Mouse (Mus musculus): Measurements from ENCODE around the gene Olfr239. TPM values are rescaled to one million over a fixed set of nuclear protein-coding genes. Genes with fewer than 3 reads are reported as not detected.
"Not testable (repeated sequence)": the region's sequence is repeated elsewhere in the genome, so short reads cannot be mapped to it uniquely, and the experiment has no call there.

The Olfr239 gene
- polyA plus RNA-seq (2015; fragmentation: Nextera tagmentation; extraction: Ambion mirVana) = not detected in 2 replicates

DNA sequence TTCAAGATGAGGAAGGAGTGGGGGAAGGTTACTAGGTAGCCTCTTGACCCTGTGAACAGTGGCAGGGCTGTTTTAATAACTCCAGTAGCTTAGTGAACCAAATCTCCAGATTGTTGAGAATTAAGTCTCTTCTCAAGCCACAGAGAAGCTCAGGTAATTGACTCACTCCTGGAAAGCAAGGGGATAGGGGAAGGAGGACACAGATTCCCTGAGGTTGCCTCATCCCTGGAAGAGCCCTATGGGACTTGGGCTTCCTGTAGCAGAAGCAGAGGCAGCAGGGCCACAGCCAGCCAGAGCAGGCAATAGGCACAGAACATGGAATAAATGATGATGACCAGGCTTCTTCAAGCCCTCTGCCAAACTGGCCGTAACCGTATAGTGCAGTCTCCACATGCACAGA, at the start of gene Olfr239:
Gene Olfr239 (plus strand): TSS at position 301 of the 400 bp plus-strand sequence.
- not testable (repeated sequence) for H3K36me3 ChIP-seq (ENCODE audit: control insufficient read depth, insufficient read depth); ATAC-seq; H3K9me3 ChIP-seq (ENCODE audit: control insufficient read depth); H3K4me3 ChIP-seq (ENCODE audit: low read depth, low read length); H3K27ac ChIP-seq (ENCODE audit: low read depth, low read length); H3K4me2 ChIP-seq (replicated peaks; ENCODE audit: low read depth); H3K4me1 ChIP-seq (replicated peaks; ENCODE audit: control insufficient read depth, insufficient read depth, low read length); H3K9ac ChIP-seq (ENCODE audit: low read depth, low read length); H3K27me3 ChIP-seq (replicated peaks; ENCODE audit: control insufficient read depth, insufficient read depth, low read length)
- WGBS = no CpG with 5 or more reads among the region's 2 CpGs

DNA sequence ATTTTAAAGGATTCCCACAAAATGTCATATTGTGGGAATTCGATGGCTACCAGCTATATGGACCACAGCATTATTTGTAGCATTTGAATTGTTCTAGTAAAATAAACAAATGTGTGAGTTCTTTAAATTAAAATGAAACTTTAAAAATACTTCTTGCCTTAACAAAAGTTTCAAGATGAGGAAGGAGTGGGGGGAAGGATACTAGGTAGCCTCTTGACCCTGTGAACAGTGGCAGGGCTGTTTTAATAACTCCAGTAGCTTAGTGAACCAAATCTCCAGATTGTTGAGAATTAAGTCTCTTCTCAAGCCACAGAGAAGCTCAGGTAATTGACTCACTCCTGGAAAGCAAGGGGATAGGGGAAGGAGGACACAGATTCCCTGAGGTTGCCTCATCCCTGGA, 23.0 kb upstream of the Olfr239 start, which contains the start of gene Olfr55:
Gene Olfr55 (plus strand): TSS at position 301 of the 400 bp plus-strand sequence.
- H3K36me3 ChIP-seq (ENCODE audit: control insufficient read depth, insufficient read depth); H3K4me1 ChIP-seq (replicated peaks; ENCODE audit: control insufficient read depth, insufficient read depth, low read length); H3K4me2 ChIP-seq (replicated peaks; ENCODE audit: low read depth); H3K27ac ChIP-seq (ENCODE audit: low read depth, low read length); H3K9ac ChIP-seq (ENCODE audit: low read depth, low read length); H3K27me3 ChIP-seq (replicated peaks; ENCODE audit: control insufficient read depth, insufficient read depth, low read length); H3K9me3 ChIP-seq (ENCODE audit: control insufficient read depth); ATAC-seq; H3K4me3 ChIP-seq (ENCODE audit: low read depth, low read length): not testable (repeated sequence)
- WGBS = 83% methylated on average over 1 of the region's 1 CpGs

DNA sequence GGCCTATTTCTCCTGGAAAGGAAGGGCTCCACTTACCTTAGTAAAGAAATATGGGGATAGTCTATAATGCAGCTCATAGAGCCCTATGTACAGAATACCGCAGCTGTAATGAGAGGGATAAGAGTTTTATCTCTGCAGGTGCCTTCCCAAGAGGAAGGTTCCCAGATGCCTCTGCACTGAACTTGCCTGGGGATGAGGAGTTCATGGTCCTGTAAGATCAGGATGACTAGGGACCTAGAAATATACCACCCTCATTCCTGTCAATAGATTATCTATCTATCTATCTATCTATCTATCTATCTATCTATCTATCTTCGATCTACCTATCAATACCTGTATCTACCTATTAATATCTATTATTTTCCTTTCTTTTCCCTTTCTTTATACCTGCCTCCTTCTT, 30.5 kb downstream of the Olfr239 start, which contains the start of gene Olfr1564:
Gene Olfr1564 (minus strand): TSS at position 101 of the 400 bp plus-strand sequence.
- no peaks in the 10 kb centered on the region for H3K27me3 ChIP-seq (replicated peaks; ENCODE audit: control insufficient read depth, insufficient read depth, low read length)
- H3K27ac ChIP-seq (ENCODE audit: low read depth, low read length) = no peak within 1 kb of the TSS
- H3K4me1 ChIP-seq (replicated peaks; ENCODE audit: control insufficient read depth, insufficient read depth, low read length) = no peaks in the 10 kb centered on the region
- no peaks in the 10 kb centered on the region; the same call in 1 of the 2 replicates for H3K9me3 ChIP-seq (ENCODE audit: control insufficient read depth)
- TF ChIP-seq CTCF (IDR thresholded peaks at IDR 0.05; ENCODE audit: low read depth) = no peak
- no peak within 1 kb of the TSS for H3K9ac ChIP-seq (ENCODE audit: low read depth, low read length)
- ATAC-seq = no peak
- no peak within 1 kb of the TSS for H3K4me2 ChIP-seq (replicated peaks; ENCODE audit: low read depth)
- 74% methylated on average over 2 of the region's 2 CpGs for WGBS
- H3K4me3 ChIP-seq (ENCODE audit: low read depth, low read length) = no peak within 1 kb of the TSS
- H3K36me3 ChIP-seq (ENCODE audit: control insufficient read depth, insufficient read depth) = no peaks in the 10 kb centered on the region

DNA sequence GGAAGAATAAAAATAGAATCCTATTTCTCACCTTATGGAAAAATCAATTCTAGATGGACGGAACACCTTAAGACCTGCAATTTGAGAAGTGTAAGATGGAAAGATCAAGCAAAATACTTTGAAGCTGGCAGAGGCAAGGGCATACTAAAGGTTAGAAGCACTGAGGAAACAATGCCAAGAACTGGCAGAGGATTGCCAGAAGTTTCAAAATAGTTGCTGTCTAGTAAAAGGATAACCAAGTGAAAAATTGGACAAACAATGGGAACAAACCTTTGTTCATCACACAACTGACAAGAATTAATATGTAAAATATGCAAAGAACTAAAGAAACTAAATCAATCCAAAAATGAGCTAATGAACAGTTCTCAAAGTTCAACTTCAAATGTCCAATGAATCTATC, 45.5 kb downstream of the Olfr239 start:
- H3K27ac ChIP-seq (ENCODE audit: low read depth, low read length); H3K9ac ChIP-seq (ENCODE audit: low read depth, low read length); H3K4me3 ChIP-seq (ENCODE audit: low read depth, low read length); H3K4me1 ChIP-seq (replicated peaks; ENCODE audit: control insufficient read depth, insufficient read depth, low read length); H3K4me2 ChIP-seq (replicated peaks; ENCODE audit: low read depth); H3K9me3 ChIP-seq (ENCODE audit: control insufficient read depth); H3K27me3 ChIP-seq (replicated peaks; ENCODE audit: control insufficient read depth, insufficient read depth, low read length); ATAC-seq: not testable (repeated sequence)
- 98% methylated on average over 1 of the region's 1 CpGs for WGBS
- H3K36me3 ChIP-seq (ENCODE audit: control insufficient read depth, insufficient read depth) = peaks cover 14% of the 10 kb centered on the region

Other genes starting within 250 kb of the Olfr239 start
- 61.8 and 62.9 TPM in 2 replicates for gene Cyp4f13, start 243.9 kb upstream of the Olfr239 start, polyA plus RNA-seq (2015; fragmentation: Nextera tagmentation; extraction: Ambion mirVana)
- 4.9 and 5.3 TPM in 2 replicates for gene Zfp472, start 225.5 kb upstream of the Olfr239 start, polyA plus RNA-seq (2015; fragmentation: Nextera tagmentation; extraction: Ambion mirVana)
- 4.7 and 4.9 TPM in 2 replicates for gene Zfp952, start 198.2 kb upstream of the Olfr239 start, polyA plus RNA-seq (2015; fragmentation: Nextera tagmentation; extraction: Ambion mirVana)
- 3.7 and 4.1 TPM in 2 replicates for gene Zfp763, start 157.9 kb upstream of the Olfr239 start, polyA plus RNA-seq (2015; fragmentation: Nextera tagmentation; extraction: Ambion mirVana)
- not detected in 2 replicates for gene 4921501E09Rik, start 123.2 kb upstream of the Olfr239 start, polyA plus RNA-seq (2015; fragmentation: Nextera tagmentation; extraction: Ambion mirVana)
- 3.3 TPM in 2 replicates for gene Zfp563, start 102.0 kb upstream of the Olfr239 start, polyA plus RNA-seq (2015; fragmentation: Nextera tagmentation; extraction: Ambion mirVana)
- not detected in 2 replicates for gene Morc2b, start 51.6 kb upstream of the Olfr239 start, polyA plus RNA-seq (2015; fragmentation: Nextera tagmentation; extraction: Ambion mirVana)
- not detected in 2 replicates for gene Olfr55, start 22.9 kb upstream of the Olfr239 start, polyA plus RNA-seq (2015; fragmentation: Nextera tagmentation; extraction: Ambion mirVana)
- gene Olfr1564, start 30.4 kb downstream of the Olfr239 start, polyA plus RNA-seq (2015; fragmentation: Nextera tagmentation; extraction: Ambion mirVana) = not detected in 2 replicates
- 4.8 and 4.9 TPM in 2 replicates for gene Zfp955a, start 63.8 kb downstream of the Olfr239 start, polyA plus RNA-seq (2015; fragmentation: Nextera tagmentation; extraction: Ambion mirVana)
- 0.03 TPM in 1 of 2 replicates, not detected in the other for gene Olfr63, start 73.4 kb downstream of the Olfr239 start, polyA plus RNA-seq (2015; fragmentation: Nextera tagmentation; extraction: Ambion mirVana)
- 3.1 and 3.6 TPM in 2 replicates for gene Zfp955b, start 98.2 kb downstream of the Olfr239 start, polyA plus RNA-seq (2015; fragmentation: Nextera tagmentation; extraction: Ambion mirVana)
- gene Zfp81, start 167.6 kb downstream of the Olfr239 start, polyA plus RNA-seq (2015; fragmentation: Nextera tagmentation; extraction: Ambion mirVana) = 2.6 and 3.0 TPM in 2 replicates
- gene Zfp101, start 203.3 kb downstream of the Olfr239 start, polyA plus RNA-seq (2015; fragmentation: Nextera tagmentation; extraction: Ambion mirVana) = 4.3 and 4.5 TPM in 2 replicates
- not detected in 2 replicates for gene Actl9, start 241.6 kb downstream of the Olfr239 start, polyA plus RNA-seq (2015; fragmentation: Nextera tagmentation; extraction: Ambion mirVana)